Mouse (Mus musculus) megakaryocyte, embryonic 14.5 days (primary cell): ENCODE results near the gene AI661453.

Experiments used
- FLI1 ChIP-seq: IDR thresholded peaks from 2 replicates; pipeline ENCODE4 v1.6.1; 2012; ENCODE audit warnings: low read length, inconsistent platforms, mixed read lengths
- GATA1 ChIP-seq: IDR thresholded peaks from 3 replicates; pipeline ENCODE4 v1.6.1; 2012; ENCODE audit warnings: mixed read lengths, low read length, inconsistent platforms, borderline replicate concordance

DNA sequence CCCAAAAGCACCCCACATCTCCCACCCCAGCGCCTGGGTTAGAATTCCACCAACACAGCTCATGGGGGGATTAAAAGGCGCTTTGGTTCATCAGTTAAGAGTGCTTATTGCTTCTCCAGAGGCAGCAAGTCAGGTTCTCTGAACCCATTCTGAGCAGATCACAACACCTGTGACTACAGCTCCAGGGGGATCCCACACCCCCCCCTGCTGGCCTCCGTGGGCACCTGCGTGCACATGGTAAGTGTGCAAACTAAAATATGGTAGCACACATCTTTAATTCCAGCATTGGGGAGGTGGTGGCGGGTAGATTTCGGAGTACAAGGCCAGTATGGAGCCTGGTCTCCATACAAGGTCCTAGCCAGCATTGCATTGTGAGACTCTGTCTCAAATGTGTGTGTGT lies 9.1 kb upstream of the AI661453 start:
- TF ChIP-seq GATA1 (no peak), FLI1 (no peak)
